Mouse (Mus musculus) A20 (cell line): Measurements from ENCODE around the gene Fgf2.

Source experiments
- DNase-seq: peaks from one replicate; pipeline ENCODE4 v3.0.0-alpha.2; 2011; ENCODE audit warnings: low read depth, low spot score

Fgf2 gene

GRCm38 (mm10) chr3:37348221-37349165 lies at the start of gene Fgf2:
Gene Fgf2 (plus strand): TSS chr3:37348346.
- DNase-seq = no peak

DNA sequence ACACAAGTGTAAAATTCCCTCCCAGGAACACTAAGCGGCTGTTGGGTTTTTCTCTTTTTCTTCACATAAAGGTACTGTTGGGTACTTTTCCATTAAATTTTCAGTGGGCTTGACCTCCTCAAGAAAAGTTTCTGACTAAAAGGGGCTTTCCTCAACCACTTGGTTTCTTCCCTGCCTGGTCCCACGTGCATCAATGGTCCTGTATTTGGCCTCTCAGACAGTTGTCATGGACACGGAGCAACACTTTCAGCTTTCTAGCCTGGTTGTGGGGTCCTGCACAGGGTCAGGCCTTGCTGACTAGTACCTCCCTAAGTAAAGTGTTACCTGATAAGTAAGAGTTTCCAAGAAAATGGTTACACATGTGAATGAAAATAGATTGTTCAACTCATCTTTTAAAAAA lies 48.7 kb upstream of the Fgf2 start:
- DNase-seq = no peak

DNA sequence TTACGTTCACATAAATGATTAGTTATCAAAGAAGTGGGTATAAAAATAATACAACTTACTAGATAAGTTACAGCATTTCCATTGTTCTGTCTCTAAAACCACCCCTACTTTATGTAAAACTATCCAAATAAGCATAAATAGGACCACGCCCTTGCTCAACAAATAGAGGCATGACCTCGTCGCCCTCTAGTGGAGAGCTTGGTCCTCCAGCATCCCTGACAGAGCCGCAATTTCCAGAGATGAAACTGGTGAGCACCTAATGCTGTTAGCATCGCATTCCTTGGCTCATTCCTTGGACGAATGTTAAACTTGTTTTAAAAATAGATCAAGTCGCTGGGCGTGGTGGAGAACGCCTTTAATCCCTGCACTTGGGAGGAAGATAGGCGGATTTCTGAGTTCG lies 45.5 kb upstream of the Fgf2 start:
- DNase-seq = peak; percentile 51

DNA sequence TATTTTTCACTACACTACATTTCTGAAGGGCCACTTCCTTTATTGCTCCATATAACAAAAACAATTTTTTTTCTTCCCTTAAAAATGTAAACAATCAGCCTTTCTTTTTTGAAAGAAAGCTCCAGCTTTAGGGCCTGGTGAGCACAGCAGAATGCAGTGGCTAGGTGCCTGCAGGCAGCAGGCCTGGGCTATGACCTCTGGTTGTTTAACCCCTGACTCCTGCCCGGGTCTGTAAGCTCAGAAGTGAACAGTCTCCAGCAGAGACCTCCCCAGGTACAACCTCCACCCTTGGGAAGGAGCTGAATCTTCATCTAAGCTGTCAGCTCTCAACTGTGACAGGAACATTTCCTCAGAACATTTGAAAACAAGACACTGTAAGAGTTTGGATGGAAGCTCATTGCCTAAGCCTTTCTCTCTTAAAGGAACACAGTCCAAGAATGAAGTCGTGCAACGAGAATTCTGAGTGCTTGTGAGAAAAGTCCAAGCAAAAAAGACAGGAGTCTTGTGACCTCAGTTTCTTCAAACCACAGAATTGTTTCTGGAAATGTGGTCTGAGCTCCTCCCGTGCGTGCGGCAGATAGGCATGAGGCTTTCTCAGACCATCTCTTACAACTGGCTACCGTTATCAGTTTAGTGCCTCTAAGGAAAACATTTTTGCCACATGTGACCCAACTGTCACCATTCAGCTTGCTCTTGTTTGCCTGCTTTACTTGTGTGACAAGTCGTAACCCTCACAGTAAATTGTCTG lies 44.6 kb upstream of the Fgf2 start:
- DNase-seq = no peak

GRCm38 (mm10) chr3:37311897-37312369 lies 36.2 kb upstream of the Fgf2 start:
- no peak for DNase-seq

DNA sequence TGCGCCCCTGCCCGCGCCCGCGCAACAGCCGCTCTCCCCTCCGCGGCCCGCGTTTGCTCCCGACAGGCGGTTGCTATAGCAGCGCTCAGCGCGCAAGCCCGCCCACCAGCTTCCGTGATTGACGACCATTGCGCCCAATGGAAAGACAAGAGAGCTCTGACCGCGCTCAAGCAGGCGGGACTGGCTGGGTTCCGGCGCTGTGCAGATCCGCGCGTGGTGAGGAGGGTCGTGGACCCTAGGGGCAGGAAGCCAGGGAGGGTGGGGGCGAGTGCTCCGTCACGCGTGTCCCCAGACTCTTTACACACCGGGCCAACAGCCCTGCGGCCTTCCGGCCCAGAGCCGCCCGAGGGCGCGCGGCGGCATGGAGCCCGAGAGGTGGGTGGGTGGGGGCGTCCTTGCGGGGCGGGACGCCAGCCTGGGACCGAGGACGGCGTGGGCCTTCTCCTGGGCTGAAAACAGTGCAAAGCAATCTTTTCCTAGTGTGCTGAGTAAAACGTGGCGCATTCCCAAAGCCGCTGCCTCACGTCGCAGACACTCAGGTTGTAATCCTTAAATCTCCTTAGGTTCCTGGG lies 35.7 kb upstream of the Fgf2 start, which contains the start of the genes Bbs12 and Cetn4:
Gene Bbs12, plus strand, starts transcription at position 185 of the 572 bp plus-strand sequence.
Gene Cetn4, minus strand, starts transcription at position 339 of the 572 bp plus-strand sequence.
- peak; percentile 97 for DNase-seq

- DNase-seq = peak; percentile 82
These were observed 34.8 kb upstream of the Fgf2 start for GRCm38 (mm10) chr3:37313371-37313770.

GRCm38 (mm10) chr3:37316233-37316632 lies 31.9 kb upstream of the Fgf2 start:
- peak; percentile 62 for DNase-seq

DNA sequence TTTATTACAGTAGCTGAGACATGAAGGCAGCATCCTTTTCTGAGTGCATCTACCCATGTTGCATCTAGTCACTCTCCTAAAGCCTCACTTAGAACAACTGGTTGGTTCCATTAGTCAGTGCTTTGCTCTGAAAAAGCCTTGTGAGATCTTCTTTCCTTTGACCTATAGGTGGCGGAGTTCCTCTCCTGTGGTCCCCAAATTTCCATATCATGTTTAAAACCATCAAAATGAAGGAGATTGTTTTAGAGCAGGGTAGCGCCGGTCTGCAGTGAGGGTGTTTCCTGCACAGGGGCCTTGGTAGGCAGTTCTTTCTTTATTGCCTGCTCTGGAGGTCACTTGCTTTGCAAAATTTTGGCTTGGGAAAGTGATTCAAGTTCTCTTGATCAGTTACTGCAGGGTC lies 23.8 kb upstream of the Fgf2 start:
- DNase-seq = peak; percentile 29

GRCm38 (mm10) chr3:37325317-37326112 lies 22.6 kb upstream of the Fgf2 start:
- DNase-seq = no peak

DNA sequence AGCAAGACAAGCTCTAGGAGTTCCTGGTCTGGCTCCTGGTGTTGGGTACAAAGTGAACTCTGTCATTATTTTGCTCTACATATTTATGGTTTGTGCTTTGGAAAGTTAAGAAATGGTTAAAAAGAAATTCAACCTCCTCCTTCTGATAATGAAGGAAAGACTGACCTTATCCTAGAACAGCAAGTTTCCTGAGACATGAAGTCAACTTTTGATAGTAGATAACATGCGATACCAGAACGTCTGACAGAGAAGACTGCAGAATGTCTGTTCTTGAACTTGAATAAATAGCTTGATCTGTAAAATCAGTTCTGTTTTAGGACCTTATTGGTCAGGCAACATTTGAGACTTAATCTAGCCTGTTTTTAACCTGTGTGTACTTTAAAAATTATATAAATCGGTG lies 21.5 kb upstream of the Fgf2 start:
- no peak for DNase-seq

DNA sequence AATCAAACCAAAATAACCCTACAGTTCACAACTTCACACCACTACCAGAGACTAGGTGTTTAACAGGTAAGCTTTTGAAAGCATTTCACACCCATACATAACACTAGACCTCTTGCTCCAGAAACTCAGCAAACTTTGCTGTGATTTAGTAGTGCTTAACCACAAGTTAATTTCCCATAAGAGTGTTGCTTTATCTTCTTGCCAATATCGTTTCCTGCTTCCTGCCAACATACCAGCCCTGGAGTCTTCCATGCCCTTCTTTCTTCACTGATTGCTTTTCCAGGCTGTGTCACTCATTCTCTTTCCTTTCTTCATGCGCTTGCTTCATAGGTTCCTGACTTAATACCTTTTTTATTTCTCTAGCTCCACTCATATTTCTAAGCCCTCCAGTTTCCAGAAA lies 19.7 kb upstream of the Fgf2 start:
- DNase-seq = no peak

DNA sequence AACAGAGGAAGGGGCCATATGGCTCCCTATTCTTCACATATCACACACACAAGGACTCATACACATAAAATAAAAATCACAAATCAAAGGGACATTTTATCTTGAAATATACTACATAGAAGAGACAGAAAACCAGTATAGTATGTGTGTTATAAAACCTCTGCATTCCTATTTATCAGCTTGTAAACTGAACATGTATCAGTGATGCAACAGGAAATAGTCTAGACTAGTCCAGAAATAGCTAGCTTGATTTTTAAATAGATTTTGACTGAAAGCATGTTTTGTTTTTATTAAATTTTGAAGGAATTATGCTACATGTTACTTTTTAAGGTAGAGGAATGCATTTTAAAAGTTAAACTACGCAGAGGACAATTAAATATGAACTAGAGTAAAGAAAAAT lies 18.2 kb upstream of the Fgf2 start:
- DNase-seq = no peak

- DNase-seq = peak; percentile 26
These were observed 16.1 kb upstream of the Fgf2 start for GRCm38 (mm10) chr3:37331999-37332449.

DNA sequence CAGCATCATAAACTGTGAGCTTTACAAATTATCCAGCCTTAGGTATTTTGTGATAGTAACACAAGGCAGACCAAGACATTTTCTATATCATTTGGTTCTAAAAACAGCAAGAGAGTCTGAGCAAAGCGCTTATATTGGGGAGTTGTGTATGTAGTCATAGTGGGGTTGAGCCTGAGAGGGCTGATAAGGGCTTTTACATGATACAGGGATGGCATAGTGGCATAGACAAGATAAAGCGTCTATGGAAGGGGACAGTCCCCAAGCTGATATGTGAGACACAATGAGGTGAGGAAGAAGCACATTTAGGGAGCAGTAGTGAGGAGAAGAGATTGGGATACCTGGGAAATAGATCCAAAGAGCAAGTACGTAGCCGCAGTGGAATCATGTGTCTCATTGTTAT lies 14.1 kb upstream of the Fgf2 start:
- DNase-seq = no peak

- DNase-seq = peak; percentile 48
These were observed 7.0 kb upstream of the Fgf2 start for GRCm38 (mm10) chr3:37341110-37341509.

GRCm38 (mm10) chr3:37342811-37343210 lies 5.3 kb upstream of the Fgf2 start:
- DNase-seq = no peak

DNA sequence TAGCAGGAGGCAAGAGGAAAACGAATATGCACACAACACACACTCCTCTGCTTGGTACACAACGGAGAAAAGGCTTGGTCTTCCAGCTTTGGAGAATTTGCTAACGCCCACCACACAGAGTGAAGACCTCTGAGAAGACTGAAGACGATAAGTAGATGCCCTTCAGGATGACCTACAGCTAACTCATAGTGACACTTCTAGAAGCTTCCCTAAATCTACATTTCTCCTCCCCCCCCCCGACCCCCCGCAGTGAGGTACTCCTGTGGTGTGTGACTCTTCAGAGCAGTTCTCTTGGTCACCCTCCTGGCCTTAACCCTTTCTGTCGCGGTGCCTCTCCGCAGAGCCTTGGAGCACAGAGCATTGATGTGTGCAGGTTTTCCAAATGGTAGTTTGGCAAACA lies 475 bp upstream of the Fgf2 start:
- no peak for DNase-seq

DNA sequence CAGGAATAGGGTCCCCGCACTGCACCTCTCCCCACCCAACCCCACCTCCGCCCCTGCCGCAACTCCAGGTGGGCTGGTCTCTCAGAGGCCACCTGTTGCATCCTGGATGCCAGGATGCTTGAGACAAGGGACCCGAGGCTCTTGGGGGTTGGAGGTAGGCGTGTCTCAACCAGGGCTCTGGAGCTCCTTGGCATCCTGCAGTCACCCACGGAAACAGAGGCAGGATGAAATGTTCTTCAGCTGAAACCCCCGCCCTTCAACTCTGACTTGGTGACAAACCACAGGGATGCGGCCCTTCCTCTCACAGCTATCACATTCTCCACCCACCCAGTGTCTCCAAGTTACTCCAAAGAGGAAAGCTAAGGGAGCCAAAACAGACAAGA lies 1.0 kb downstream of the Fgf2 start:
- DNase-seq = no peak

GRCm38 (mm10) chr3:37350386-37350785 lies 2.2 kb downstream of the Fgf2 start:
- no peak for DNase-seq

- DNase-seq = no peak
These were observed 5.9 kb downstream of the Fgf2 start for GRCm38 (mm10) chr3:37353951-37354481.
